Mouse (Mus musculus) telencephalon, adult 2 months (tissue): Measurements from ENCODE around the gene Ush1c.
A peak's percentile ranks its signal among the peaks of the same experiment; 100 is the strongest.
"Not testable (repeated sequence)": the region's sequence is repeated elsewhere in the genome, so short reads cannot be mapped to it uniquely, and the experiment has no call there.

ENCODE experiments used
- DNase-seq: peaks from one replicate; pipeline ENCODE4 v3.0.0-alpha.2; 2011; ENCODE audit warnings: low read depth, low spot score

The Ush1c gene

DNA sequence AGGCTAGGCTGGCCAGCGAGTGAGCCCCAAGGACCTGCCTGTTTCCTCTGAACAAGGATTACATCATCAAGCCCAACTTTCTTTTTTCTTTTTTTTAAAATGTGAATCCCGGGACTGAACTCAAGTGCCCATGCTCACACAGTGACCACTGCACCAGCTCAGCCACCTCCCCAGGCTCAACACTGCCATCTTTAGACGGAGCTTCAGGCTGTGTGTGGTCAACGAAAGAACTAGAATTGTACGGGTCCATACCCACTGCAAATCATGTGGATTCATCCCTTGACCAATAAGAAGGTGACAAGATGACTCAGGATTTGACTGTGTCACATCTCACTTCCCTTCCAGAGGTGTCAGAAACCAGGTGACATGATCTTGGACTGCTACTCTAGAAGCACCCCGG lies 33.5 kb downstream of the Ush1c start:
- DNase-seq: no peak

DNA sequence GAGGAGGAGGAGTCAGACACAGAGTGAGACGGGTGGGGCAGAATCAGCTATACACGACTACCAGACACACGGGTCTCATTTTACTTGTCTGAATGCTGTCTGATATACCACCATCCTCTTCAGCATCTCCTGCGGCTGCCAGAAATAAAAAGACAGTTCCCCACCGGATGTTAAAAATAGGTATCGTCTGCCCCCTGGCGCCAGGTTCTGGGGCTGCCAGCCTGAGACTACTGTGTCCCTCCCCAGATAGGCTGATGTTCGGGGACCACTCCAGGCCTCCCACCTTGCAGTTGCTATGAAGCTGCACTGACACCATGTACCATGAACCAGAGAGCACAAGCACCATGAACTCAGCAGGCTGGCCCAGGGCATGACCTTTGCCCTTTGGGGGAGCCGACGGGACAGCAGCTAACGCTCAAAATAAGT lies 34.2 kb downstream of the Ush1c start:
- no peak for DNase-seq

DNA sequence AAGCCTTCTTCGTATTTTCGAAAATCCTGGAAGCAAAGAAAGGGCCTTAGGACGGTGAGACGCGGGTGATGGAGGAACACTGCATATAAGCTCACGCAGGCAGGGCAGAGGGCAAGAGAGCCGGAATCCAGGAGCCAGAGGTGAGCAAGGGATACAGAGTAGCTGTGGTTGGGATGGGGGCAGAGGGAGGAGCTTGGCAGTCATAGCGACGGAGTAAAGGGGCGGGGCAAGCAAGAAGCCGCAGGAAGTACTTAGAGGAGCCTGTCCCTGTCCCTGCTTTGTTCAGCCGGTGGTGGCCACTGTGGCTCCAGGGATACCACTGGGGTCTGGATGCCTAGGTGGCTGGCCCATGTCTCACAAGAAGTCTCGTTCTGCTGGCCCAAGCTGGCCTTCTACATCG lies 36.7 kb downstream of the Ush1c start:
- DNase-seq: no peak

DNA sequence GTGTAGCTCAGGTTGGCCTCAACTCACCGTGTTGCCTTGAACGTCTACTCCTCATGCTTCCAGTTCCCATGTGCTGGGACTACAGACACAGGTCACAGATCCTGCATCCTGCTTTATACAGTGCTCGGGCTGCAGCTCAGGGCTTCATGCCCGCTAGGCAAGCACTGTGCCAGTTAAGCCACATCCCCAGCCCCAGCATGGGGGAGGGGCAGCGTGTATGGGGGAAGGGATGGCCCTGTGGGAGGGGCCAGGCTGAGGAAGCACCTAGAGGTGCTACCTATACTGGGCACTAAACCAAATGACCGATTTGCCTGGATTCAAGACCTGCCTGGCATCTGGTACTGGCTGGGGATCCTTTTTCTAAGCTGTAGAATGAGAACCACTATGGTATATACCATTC lies 38.3 kb downstream of the Ush1c start:
- no peak for DNase-seq

DNA sequence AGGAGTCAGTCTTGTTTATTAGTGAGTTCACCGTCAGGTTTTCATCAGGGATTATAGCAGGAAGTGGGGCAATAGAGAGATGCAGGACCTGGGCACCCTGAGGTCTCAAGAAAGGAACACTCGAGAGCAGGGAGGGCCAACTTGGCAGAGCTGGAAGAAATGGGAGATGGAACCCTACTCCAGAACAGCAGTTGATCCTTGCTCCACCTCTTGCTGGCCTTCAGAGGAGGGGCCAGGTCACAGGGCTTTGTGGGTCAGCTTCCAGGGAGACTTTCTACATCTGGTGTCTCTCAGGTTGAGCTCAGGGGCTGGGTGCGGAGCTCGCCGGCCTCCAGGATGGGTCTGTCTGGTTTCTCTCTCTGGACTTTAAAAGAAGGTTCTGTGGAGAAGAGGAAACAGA lies 42.9 kb downstream of the Ush1c start:
- DNase-seq: no peak

DNA sequence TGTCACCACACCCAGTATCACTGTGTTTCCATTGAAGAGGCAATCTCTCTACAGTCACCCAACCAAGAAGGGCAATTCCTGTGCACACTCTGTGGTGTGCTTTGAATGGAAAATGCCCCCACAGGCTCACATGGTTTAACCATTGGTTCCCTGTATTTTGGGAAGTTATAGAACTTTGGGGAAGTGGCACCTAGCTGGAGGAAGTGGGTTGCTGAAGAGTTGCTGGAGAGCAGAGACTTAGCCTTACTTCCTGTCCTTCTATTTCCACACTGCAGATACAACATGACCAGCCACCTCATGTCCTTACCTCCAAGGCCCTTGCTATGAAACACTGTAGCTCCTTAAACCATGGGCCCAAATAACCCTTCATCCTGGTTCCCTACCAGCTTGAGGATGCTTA lies 54.1 kb downstream of the Ush1c start:
- DNase-seq: no peak

DNA sequence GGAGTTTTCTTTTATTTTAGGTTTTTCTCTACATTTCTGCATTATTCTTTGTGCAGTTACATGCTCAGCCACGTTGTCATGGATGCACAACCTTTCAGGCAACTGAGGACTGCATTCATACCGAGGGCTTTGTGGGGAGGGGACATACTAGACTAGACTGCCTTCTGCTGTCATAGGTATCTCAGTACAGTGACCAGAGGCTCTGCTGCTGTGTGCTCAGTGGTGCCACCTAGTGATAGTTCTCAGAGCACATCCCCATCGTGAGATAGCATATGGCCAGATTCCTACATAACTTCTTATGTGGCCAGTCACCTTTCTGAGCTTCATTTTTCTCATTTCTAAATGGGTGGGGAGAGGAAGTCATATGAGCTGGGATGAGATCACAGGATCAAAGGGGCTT lies 56.7 kb downstream of the Ush1c start:
- DNase-seq: no peak

DNA sequence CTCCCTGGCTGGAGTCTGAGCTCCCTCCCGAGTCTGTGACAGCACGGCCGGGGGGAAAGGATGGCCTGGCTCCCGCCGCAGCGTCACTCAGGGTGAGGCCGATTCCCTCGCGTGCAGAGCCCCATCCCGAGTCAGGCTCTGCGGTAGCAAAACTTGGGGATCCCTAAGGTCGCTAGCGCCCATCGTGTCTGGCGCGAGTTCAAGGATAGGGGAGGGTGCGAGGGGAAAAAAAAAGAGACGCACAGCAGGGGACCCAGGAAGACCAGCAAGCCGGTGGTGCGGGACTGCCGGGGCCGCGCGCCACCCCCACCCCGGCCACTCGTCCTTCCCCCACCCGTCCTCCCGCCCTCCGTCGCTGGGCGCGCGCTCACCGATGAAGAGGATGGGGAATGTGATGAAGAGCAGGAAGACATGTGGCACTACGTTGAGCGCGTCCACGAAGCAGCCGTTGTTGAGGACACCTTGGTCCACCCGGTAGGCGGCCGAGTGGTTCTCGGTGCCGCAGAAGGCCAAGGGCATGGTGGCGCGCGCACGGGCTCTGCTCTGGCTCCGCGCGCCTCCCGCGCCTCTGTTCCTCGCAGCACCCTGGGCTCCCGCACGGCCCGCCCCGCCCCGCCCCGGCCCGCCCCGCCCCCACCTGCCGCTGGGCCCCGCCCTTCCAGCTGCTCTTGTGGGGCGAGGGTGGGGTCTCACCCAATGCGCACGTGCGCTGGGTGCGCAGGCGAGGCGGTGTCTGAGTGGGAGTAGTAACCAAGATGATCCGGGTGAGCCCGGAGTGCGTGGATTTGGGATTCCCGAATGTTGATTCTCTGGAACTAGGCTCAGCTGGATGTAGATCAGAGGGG lies 58.6 kb downstream of the Ush1c start, which contains the start of gene Abcc8:
Gene Abcc8, minus strand, starts transcription at position 603 of the 845 bp plus-strand sequence.
- DNase-seq: peak; percentile 34

DNA sequence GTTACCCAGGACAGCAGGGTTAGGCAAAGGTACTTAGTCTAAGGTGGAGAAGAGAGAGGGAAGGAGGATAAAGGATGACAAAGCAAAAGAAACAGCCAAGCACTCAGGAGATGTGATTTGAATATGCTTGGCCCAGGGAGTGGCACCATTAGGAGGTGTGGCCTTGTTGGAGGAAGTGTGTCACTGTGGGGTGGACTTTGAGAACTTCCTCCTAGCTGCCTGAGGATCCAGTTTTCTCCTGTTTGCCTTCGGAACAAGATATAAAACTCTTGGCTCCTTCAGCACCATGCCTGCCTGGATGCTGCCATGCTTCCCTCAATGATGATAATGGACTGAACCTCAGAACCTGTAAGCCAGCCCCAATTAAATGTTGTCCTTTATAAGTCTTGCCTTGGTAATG lies 69.3 kb downstream of the Ush1c start:
- not testable (repeated sequence) for DNase-seq

DNA sequence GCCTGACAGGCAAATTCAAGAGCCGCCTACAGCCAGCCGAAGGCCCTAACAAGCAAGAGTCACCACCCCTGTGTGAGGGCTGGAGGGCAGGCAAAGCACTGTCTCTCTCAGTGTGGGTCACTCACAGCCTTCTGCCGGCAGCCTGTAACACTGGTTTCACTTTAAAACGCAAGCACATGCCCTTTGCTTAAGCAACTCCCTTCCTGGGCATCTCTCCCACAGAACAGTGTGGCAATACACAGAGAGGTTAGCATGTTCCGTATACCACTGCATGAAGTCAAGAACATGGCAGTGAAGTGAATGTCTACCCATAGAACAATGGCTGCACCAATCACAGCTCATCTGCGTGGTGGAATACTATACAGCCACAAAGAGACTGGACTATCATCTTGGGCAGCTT lies 69.9 kb downstream of the Ush1c start:
- DNase-seq: no peak

DNA sequence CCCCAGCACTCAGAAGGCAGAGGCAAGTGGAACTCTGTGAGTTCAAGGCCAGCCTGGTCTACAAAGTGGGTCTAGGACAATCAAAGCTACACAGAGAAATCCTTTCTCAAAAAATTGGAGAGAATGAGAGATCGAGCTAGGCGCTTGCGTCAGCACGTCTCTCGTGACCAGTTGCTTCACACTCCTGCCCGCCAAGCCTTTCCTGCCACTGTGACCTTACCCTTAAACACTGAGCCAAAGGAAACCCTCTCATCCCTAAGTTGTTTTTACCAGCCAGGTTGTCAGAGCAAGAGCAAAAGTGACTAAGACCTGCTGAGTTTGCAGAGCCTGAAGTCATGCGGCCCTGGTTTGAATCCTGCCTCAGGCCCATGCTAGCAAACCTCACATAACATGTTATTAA lies 70.4 kb downstream of the Ush1c start:
- DNase-seq: no peak

DNA sequence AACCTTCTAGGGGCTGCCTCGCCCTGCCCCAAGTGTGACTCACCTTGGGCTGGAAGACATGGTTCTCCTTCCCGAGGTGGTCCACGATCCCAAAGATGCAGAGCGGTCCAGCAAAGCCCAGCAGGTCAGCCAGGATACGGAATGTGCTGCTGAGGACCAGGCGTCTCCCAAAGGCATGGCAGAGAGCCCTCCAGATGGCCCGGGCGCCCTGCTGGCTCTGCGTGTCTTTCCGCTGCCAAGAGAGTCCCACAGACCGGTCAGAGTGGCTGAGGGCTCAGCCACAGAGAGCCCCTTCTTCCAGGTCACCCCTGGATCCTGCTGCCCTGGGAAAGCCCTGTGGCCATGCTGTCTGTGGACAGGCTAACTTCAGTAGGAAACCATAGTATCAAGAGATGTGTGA lies 72.4 kb downstream of the Ush1c start:
- DNase-seq: no peak

DNA sequence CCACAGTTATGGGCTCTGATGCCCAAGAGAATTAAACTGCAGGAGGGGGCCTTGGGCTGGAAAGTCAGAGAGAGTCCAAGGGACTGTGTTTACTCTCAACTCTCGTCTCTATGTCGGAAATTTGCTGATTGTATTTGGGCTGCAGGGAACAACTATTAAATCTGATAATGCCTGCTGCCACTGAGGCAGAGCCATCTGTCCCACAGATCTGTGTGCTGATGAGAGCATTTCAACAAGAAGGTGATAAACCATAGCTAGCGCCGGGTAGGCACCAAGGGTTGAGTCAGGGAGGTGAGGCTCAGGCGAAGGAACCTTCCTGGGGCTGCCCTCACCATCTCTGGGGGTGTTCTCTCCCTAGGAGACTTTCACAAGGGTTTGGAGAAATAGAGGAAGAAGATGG lies 75.6 kb downstream of the Ush1c start:
- DNase-seq: no peak

DNA sequence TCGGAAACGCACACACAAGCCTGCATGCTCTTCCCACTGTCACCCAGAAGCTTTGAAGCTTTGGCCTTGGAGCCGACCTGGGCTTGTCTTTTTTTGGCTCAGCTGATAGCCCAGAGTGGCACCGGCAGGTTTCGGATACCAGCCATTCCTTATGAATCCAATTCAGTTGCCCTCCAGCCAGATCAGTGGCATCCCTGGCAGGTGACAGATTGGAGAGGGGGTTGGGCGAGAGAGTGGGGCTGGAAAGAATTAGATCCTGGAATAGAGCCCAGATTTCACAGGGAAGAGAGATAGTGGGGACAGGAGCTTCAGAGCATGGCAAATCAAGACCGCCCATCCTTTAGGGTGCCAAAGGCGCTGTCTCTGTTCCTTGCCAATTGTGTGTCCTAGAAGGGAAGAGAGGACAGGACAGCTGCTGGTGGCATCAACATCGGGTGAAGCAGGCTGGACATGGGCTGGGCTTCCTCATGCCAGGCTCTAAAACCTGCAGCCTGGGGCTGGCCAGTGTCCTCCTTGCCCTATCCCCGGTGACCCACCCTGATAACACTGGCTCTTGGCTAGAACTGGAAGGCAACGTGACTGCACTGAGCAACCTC lies 76.1 kb downstream of the Ush1c start:
- DNase-seq: no peak

DNA sequence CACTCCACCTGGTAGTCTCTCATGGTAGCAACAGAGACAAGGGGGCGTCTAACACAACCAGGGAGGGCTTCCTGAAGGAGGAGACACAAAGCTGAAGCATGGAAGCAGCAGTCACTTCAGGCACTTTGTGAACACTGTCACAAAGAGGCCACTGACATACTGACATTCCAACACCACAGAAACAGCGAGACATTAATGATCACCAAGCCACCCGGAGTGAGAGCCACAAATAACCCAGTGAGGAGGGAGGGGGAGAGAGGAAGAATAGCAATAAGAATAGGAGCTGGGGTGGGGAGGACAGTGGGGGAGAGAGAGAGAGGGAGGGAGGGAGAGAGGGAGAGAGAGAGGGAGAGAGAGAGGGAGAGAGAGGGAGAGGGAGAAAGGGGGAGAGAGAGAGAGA lies 76.7 kb downstream of the Ush1c start:
- no peak for DNase-seq

DNA sequence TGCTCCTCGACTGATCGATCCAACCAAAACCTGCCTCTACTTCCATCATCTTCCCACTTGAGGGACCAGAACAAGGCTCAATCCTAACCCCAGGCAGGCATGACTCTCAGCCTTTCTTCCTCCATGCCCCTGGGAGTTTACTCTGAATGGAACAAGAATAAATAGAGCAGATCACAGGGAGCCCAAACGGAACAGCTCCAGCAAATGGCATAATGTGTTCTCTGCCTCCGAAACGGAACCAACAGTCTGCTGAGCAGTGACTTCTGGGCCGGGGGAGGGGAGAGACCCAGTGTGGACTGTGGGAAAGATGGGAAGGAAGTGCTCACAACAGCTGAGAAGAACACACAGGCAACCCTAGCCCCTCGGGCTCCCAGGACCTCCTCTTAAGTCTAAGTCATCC lies 80.6 kb downstream of the Ush1c start:
- DNase-seq: no peak

DNA sequence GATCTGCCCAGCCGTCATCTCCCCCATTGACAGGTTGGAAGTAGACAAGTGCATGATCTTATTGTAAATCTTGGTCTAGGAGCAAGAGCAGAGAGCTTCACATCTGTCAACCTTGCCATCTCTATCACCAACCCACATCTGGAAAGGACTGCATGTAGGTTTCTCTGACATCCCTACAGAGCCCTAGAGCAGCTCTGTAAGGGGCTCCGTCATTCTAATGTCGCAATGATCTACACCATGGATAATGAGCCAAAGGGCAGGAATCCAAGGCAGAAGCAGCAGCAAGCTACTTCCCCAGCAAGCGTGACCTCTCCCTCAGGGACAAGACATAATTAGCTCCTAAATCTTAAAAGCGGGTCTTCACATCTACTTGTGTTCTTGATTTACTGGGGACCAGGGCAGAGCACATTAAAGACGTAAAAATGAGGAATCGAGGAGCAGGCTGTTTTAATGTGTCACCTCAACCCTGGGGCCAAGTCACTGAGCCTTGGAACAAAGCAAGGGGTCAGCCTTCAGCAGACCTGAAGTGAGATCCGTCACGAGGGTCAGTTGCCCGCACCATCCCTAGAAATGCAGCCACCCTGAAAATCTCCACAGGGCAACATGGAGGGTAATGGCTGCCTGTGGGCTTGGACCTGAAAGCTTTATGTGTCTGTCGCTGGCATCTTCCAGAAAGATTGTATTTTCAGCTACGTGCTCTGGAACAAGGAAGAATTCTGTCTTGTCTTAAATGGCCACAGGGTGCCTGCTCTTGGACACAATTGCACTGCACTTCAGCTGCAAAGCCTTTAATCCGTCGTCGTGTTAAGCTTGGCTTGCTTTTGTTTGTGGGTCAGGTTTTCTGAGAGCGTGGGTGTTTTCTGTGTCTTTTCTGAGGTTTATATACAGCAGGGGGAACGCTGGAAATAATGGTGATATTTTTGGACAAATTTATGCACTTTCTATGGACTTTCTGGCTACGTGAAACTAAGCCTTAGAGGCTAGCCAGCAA lies 83.5 kb downstream of the Ush1c start:
- peak; percentile 56 for DNase-seq

DNA sequence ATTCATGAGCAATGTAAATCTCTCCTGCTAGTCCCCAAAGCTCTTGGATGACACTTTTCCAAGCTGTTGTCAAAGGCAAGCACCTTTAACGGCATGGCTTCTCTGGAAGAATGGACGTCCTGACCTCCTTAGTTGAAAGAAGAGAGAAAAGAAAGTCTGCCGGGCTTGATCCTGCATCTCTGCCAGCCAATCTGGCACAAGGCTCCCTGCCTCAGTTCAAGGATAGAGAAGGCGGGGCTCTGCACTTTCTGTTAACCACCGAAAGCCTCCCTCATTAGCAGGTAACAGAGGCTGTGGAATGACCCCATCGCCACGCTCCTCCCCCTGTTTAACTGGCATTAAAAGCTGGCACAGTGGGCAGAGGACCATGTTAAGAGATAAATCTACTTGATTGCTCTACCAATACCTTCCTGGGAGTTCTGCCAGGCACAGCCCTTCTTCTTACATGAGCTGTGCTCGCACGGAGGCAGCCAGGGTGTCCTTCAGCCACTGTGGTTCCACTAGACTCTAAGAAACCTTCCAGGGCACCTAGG lies 85.4 kb downstream of the Ush1c start:
- no peak for DNase-seq

DNA sequence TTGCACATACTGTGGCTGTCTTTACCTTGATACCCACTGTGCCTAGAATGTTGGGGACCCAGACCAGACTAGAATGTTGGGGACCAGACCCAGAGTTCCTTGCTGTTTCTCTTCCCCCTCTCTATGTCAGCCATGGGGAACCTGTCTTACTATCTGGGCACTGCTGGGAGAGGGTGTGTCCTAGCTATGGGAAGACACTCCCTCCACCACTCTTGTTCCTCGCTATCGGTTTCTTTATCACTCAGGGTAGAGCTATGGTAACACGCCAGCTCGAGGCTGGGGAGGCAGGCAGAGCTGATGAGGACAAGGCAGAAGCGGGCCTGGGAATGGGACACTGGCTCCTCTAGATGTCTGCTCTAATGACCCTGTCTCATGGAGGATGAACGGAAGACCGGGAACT lies 90.9 kb downstream of the Ush1c start:
- no peak for DNase-seq

DNA sequence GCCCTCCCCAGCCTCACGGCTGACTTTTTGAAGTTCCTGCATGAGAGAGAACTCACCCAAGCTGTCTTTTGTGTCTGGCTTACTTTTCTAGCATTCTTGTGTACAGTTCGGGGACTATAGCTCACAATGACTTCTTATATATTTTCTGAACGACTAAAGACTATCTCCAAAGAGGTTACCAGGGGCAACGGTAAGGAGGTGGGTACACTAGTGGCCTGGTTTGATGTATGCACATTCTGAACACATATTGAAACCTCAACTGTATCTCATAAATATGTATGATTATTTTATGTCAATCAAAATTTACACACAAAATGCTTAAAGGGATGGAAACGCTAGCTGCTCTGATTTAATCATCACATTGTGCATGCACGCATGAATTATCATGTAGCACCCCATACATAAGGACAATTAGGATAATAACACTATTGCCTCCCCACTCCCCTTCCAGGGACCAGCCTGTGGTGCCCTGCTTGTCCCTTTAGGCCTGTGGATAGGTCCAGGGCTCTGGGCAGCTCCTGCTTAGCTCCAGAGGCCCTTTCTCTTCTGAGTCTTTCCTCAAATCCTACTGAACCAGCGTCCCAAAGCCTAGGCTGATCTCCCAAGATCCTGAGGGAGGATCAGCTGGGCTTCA lies 91.5 kb downstream of the Ush1c start:
- no peak for DNase-seq
